Comparison of ENCODE assay signal across 15 mouse cellular contexts in the genomic region with DNA sequence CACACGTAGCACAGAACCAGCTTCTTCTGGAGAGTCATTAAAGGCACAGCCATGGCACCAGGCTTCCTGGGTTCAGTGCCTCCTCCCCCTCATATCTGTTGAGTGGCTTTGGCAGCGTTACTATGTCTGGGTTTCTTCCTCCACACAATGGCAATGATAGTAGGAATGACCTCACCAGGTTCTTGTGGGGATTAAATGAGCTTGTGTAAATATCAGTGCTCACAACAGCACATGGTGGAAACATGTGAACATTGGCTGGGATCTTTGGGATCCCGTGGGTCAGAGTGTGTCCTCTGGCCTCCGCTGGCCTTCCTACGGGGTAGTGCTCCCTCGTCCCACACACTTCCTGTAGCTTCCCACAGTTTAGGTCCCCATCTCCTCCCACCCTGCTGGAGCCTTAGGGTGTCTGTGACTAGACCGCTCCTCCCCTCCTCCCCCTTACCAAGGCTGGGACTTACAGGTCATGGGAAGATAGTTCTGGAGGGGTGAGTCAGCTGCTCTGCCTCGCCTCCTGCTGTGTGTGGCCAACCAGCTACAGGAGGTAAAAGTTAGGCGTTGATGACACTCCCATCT. TPM values are rescaled to one million over a fixed set of nuclear protein-coding genes. Genes with fewer than 3 reads are reported as not detected.
DNase-seq lines count a peak whose midpoint lies in the region; ATAC-seq and TF ChIP-seq lines count a peak whose summit lies in the region.
"Had no signal": no experiment of that assay in that cellular context is flagged by ENCODE, and none has a peak within 500 bp of the region (broad histone marks: within the 10 kb centered on the region; RNA-seq: fewer than 3 reads in every experiment).

No protein-coding gene starts in this region.

- no peak overlapping the region for H3K4me3 ChIP-seq in kidney, postnatal 0 days (replicated peaks; ENCODE audit: low read depth, low read length)
- no peak overlapping the region for H3K4me3 ChIP-seq in heart, postnatal 0 days (ENCODE audit: low read depth, low read length)
- H3K4me3 ChIP-seq: hindbrain, embryonic 12.5 days; kidney, embryonic 15.5 days; midbrain, embryonic 10.5 days; neural tube, embryonic 12.5 days had no signal

- H3K27ac ChIP-seq in kidney, postnatal 0 days: no peak overlapping the region
- peak overlapping the region; percentile 63 for H3K27ac ChIP-seq in heart, postnatal 0 days (ENCODE audit: low read depth)
- H3K27ac ChIP-seq: hindbrain, embryonic 12.5 days; kidney, embryonic 15.5 days; liver, embryonic 14.5 days; midbrain, embryonic 10.5 days; neural tube, embryonic 12.5 days had no signal

- TF ChIP-seq CTCF in kidney, postnatal 0 days (IDR thresholded peaks at IDR 0.05; ENCODE audit: low read depth): no peak
- no peak for TF ChIP-seq CTCF in heart, postnatal 0 days (IDR thresholded peaks at IDR 0.05; ENCODE audit: low read depth)

- H3K9ac ChIP-seq in kidney, postnatal 0 days (ENCODE audit: low read depth, low read length): no peak overlapping the region
- no peak overlapping the region for H3K9ac ChIP-seq in heart, postnatal 0 days (replicated peaks; ENCODE audit: low read depth, low read length)
- H3K9ac ChIP-seq: hindbrain, embryonic 12.5 days; kidney, embryonic 15.5 days; liver, embryonic 14.5 days; neural tube, embryonic 12.5 days had no signal

- no peaks in the 10 kb centered on the region for H3K4me1 ChIP-seq in kidney, postnatal 0 days (replicated peaks; ENCODE audit: insufficient read depth, low read length)
- peaks cover 19% of the 10 kb centered on the region for H3K4me1 ChIP-seq in heart, postnatal 0 days (ENCODE audit: control insufficient read depth, insufficient read depth)
- H3K4me1 ChIP-seq: hindbrain, embryonic 12.5 days; neural tube, embryonic 12.5 days had no signal

- H3K36me3 ChIP-seq in kidney, postnatal 0 days (ENCODE audit: insufficient read depth, low read length): no peaks in the 10 kb centered on the region
- no peaks in the 10 kb centered on the region for H3K36me3 ChIP-seq in heart, postnatal 0 days (replicated peaks; ENCODE audit: control insufficient read depth, insufficient read depth, low read length)
- H3K36me3 ChIP-seq: hindbrain, embryonic 12.5 days; kidney, embryonic 15.5 days; midbrain, embryonic 10.5 days; neural tube, embryonic 12.5 days had no signal

- no peaks in the 10 kb centered on the region for H3K27me3 ChIP-seq in kidney, postnatal 0 days (ENCODE audit: insufficient read depth, low read length)
- 0 out of 2 replicates have a peak, but pooled peaks cover 12% of the 10 kb centered on the region for H3K27me3 ChIP-seq in heart, postnatal 0 days (ENCODE audit: control insufficient read depth, insufficient read depth, low read length)
- H3K27me3 ChIP-seq: neural tube, embryonic 12.5 days had no signal

- H3K4me2 ChIP-seq in kidney, postnatal 0 days (ENCODE audit: low read length): no peak overlapping the region
- no peak overlapping the region for H3K4me2 ChIP-seq in heart, postnatal 0 days (ENCODE audit: low read depth, low read length)
- H3K4me2 ChIP-seq: hindbrain, embryonic 12.5 days; kidney, embryonic 15.5 days; neural tube, embryonic 12.5 days had no signal

- peak; percentile 90 for TF ChIP-seq EP300 in heart, postnatal 0 days (IDR thresholded peaks at IDR 0.05; ENCODE audit: low read depth)

- peak; percentile 47; the same call in 1 of the 2 replicates for ATAC-seq in kidney, postnatal 0 days (replicated peaks; ENCODE audit: low FRiP score, low read depth)
- peak; percentile 69 for ATAC-seq in heart, postnatal 0 days (ENCODE audit: insufficient read depth, low read depth)

- DNase-seq in kidney, postnatal 0 days (ENCODE audit: low spot score): no peak
- DNase-seq in kidney, postnatal 10 days: no peak
- DNase-seq in MN1 (ENCODE audit: low spot score): peak; percentile 22
- peak; percentile 28 for DNase-seq in adipocyte (ENCODE audit: low spot score)
- peak; percentile 95 for DNase-seq in heart, postnatal 0 days (ENCODE audit: low spot score)
- no peak for DNase-seq in right cerebral cortex, postnatal 4 days
- DNase-seq in thymus, adult 18-20 months: no peak
- DNase-seq: cerebellum, adult 9-10 months; layer of hippocampus, postnatal 36 days; right cerebral cortex, adult 18-20 months had no signal

- WGBS in kidney, postnatal 0 days: 33% methylated on average over 9 of the region's 9 CpGs
- 6% methylated on average over 9 of the region's 9 CpGs for WGBS in heart, postnatal 0 days

- no peaks in the 10 kb centered on the region for H3K9me3 ChIP-seq in kidney, postnatal 0 days (replicated peaks; ENCODE audit: low read length)
- no peaks in the 10 kb centered on the region for H3K9me3 ChIP-seq in heart, postnatal 0 days (replicated peaks; ENCODE audit: control insufficient read depth, low read length)
- H3K9me3 ChIP-seq: hindbrain, embryonic 12.5 days; kidney, embryonic 15.5 days; midbrain, embryonic 10.5 days; neural tube, embryonic 12.5 days had no signal

RNA-seq across cellular contexts. Expression of gene Tnnt2, which starts 25.9 kb away (rescaled TPM):
- polyA plus RNA-seq in kidney, postnatal 0 days (2015; fragmentation: Nextera tagmentation; extraction: Ambion mirVana): 2.0 and 5.7 TPM in 2 replicates
- total RNA-seq in heart, postnatal 0 days (2014; rRNA removed; ENCODE audit: low replicate concordance): 1,865 and 1,929 TPM in 2 replicates
- 13,184 and 14,025 TPM in 2 replicates for polyA plus RNA-seq in heart, postnatal 0 days (2015; fragmentation: Nextera tagmentation; extraction: Ambion mirVana)

RNA-seq across cellular contexts. Expression of gene Lad1, which starts 43.7 kb away (rescaled TPM):
- polyA plus RNA-seq in kidney, postnatal 0 days (2015; fragmentation: Nextera tagmentation; extraction: Ambion mirVana): 28.4 and 33.2 TPM in 2 replicates
- 4.4 and 32.9 TPM in 2 replicates for total RNA-seq in heart, postnatal 0 days (2014; rRNA removed; ENCODE audit: low replicate concordance)
- 9.1 and 11.1 TPM in 2 replicates for polyA plus RNA-seq in heart, postnatal 0 days (2015; fragmentation: Nextera tagmentation; extraction: Ambion mirVana)

RNA-seq across cellular contexts. Expression of gene Pkp1, which starts 56.9 kb away (rescaled TPM):
- 0.22 and 0.24 TPM in 2 replicates for polyA plus RNA-seq in kidney, postnatal 0 days (2015; fragmentation: Nextera tagmentation; extraction: Ambion mirVana)
- 0.58 TPM in 1 of 2 replicates, not detected in the other for total RNA-seq in heart, postnatal 0 days (2014; rRNA removed; ENCODE audit: low replicate concordance)
- 0.05 TPM in 2 replicates for polyA plus RNA-seq in heart, postnatal 0 days (2015; fragmentation: Nextera tagmentation; extraction: Ambion mirVana)
- total RNA-seq: layer of hippocampus, postnatal 36 days had no signal
- polyA plus RNA-seq: midbrain, embryonic 10.5 days had no signal

Comparison
In these comparisons a context has a peak if more than half of its experiments do, and no peak if none do; other contexts are left out.
1. DNase-seq: peak in MN1 (single experiment), adipocyte (single experiment) and heart, postnatal 0 days (single experiment); none in kidney, postnatal 0 days (single experiment), kidney, postnatal 10 days (single experiment), right cerebral cortex, postnatal 4 days (single experiment) and thymus, adult 18-20 months (0 of 2).
2. RNA of gene Tnnt2, which starts 25.9 kb away (polyA plus RNA-seq): 13,184 to 14,025 TPM in heart, postnatal 0 days; 2.0 to 5.7 TPM in kidney, postnatal 0 days; every median in the first group is over 1,000 times any median in the second.